Mouse (Mus musculus) urinary bladder, postnatal 10 days (tissue): ENCODE results near the gene Ifngr1.

Experiments used
- DNase-seq: peaks from one replicate; pipeline ENCODE4 v3.0.0; 2022; ENCODE audit warnings: low spot score

Gene Ifngr1

DNA sequence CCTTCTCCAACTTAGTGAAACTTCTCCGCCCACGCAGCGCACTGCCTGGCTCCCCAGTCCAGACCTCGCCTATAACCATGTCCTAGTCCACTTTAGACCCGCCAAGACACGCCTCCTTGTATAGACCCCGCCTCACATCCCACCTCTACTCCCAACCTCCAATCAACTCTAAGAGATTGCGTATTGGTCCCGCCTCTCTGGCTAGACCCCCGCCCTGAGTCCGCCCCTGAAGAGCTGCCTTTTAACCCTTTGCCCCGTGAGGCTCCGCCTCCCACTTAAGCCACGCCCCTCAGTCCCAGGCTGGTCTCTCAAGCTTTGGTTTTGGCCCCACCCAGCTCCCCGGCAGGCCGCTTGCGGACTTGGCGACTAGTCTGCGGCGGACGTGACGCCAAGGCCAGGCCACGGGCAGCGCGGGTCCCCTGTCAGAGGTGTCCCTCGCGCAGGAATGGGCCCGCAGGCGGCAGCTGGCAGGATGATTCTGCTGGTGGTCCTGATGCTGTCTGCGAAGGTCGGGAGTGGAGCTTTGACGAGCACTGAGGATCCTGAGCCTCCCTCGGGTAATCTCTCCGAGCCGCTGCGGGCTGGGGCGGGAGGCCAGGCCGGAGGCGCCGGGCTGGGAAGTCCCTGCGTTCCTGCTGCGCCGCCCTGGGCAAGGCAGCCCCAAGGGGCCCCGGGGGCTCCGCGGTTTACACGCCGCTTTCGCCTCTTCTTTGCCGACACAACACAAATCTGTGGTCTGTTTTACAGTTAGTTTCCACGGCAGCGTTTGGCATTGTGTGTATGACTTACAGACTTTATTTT, at the start of gene Ifngr1:
Gene Ifngr1, plus strand, starts transcription at position 309 of the 801 bp plus-strand sequence.
- DNase-seq, result peak; percentile 93

DNA sequence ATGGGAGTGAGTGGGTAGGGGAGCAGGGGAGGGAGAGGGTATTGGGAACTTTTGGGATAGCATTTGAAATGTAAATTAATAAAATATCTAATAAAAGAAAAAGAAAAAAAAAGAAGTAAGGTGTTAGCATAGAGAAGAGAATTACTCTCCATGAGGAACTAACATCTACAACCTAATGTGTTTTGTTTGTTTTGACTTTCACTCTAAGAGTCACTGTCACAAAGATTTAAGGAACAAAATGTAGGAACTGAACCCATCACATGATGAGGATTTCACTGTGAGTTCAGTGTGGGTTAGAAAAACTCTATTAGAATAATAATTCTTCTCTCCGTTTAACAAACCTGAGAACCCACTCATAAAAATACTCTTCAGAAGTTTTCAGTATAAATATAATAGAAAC, 44.9 kb upstream of the Ifngr1 start:
- no peak for DNase-seq

DNA sequence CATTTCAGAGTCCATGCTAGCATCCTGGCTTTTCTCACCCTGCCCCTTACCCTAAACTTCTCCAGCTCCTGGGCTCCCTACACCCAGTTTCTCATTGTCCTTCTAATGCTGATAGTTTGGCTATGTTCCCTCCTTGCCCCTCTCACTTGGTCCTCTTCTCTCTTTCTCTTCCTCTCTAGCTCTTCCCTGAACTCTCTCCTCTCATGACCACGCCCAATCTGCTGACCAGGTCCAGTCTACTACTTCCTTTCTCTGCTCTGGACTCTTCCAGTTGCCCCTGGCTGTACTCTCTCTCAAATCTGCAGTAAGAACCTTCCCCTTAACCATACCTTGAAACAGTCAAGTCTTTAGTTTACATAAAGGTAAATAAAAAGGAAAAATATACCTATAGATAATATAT, 43.7 kb upstream of the Ifngr1 start:
- DNase-seq, result no peak

DNA sequence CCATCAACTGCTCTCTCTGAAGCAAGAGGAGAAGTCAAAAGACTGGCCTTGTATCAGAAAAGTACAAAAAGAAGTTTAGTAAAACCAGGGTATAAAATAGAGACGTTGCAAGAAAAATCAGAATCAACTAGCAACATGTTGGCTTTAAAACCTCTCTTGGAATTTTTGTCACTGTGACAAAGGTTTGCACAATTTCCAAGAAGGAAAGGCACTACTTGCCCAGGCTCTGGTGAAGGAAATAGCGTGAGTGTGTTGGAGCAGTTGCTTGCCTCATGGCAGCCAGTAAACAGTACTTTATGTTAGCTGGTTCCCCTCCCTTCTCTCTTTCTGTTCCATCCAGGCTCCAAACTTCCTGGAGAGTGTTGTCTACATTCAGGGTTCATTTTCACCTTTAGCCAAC, 43.3 kb upstream of the Ifngr1 start:
- DNase-seq, result no peak

DNA sequence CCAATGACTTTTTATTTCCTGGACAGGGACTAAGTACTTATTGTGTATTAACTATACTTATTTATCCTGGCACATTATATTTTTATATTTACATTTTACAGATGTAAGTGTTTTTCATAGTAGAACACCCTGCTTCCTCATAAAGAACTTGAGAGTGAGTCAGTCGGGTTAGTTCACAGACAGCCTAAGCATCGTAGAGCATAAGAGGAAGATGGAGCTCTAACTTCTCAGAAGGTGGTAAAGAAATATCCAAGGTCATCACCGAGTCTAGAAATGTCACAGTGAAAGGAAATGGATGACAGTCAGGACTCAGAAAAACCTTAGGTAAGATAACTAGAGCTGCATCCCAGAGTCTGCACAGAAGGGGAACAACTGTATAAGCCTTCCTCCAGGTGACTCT, 40.2 kb upstream of the Ifngr1 start:
- no peak for DNase-seq

DNA sequence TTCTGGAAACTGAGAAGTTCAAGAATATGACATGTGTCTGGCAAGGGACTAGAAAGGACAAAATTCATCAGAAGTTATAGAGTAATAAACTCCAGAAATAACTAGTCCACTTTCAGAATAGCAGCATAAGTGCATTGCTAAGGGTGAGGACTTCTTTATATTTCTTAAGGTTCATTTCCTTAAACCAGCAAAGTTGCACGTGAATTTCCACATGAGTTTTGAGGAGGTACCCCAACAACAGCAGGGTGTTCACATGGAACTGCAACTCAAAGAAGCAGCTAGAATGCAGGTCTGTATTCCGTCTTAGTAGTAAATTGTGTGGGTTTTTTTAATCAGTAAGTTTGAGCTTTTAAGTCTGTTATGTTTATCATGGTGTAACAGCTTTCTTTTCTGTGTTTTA, 37.9 kb upstream of the Ifngr1 start:
- DNase-seq, result no peak

DNA sequence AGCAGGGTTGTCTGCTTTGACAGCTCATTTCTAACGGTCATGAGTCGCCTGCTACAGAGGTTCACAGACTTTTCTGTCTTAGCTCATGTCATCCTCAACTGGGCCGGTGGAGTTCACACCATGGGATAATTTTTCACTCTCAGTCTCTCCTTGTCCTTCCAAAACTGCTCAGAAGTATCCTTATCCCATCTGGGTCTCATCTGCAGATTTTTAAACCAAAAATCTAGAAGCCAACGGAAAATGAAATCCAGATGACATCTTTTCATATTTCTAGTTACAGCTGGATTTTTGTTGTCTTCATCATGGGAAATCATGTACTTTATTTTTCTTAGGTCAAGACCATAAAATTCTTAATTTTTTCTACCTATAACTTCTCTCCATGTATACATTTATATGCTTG, 34.1 kb upstream of the Ifngr1 start:
- no peak for DNase-seq

DNA sequence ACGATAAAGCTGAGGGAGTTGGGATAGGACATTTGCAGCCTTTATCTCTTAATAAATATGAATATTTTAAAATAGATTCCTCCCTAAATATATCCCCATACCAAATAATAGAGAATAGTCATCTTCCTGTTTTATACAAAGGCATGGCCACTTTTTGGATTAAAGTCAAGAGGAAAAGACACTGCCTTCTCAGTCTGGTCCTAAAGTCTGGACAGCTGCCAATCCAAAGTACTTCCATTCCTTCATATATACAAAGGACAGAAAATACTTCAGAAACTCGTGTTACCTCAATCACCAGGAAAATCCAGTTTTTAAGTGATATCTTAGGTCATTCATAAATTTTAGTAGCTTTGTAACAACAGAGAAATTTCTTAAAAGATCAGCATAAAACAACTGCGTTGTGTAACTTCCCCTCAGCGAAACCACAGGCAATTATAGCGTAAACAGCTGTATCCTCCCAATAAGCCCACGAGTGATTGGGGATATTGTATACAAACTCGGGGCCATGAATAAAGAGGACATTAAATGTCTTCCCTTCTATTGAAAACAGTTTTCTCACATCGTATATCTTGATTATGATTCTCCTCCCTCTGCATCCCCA, 32.1 kb upstream of the Ifngr1 start:
- no peak for DNase-seq

DNA sequence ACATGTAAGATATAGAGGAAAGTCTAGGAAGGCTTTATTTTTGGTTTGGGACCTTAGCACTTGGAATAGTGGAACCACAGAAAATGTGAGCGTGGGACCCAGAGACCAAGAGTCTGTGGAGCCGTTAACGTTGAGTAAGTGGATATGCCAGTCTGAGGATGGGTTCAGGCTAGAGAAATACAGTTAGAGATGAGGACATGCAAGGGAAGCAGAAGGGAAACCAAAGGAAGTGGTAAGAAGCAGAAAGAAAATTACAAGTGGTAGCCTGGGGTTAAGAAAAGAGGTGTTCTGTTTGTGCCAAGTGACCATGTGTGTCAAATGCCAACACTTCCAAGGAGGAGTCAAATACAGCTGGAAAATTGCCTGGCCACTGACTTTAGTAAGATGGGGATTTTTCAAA, 29.2 kb upstream of the Ifngr1 start:
- DNase-seq, result no peak

DNA sequence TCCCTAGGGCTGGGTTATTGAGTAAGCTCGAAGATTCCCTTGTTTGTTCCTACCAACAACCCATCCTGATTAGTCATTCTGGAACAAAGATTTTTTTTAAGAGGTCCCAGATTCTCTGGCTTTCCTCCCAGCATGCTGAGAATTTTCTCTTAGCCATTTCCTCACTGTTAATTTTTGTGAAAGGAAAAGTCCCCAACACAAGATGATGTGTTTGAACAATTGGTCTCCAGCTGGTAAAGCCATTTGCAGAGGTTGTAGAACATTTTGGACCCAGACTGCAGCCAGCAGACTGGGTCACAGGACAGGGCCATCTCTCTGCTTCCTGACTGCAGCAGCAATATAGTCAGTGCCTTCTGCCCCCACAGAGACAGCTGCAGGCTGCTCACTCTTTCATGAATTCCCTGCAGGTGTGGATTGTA, 28.3 kb upstream of the Ifngr1 start:
- DNase-seq, result no peak

DNA sequence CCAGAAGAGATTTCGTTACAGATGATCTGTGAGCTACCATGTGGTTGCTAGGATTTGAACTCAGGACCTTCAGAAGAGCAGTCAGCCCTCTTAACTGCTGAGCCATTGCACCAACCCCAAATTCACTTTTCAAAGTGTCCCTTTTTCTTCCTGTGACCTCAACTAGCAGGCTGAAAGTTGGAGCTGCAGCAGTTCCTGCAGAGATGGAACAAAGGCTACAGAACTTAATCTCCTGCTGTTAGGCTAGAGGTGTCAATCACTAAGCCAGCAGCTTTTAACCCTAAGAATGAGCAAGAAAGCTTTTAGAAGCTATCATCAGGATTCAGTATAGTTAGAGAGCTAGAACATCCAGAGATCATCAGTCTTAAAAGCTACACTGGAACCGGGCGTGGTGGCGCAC, 24.3 kb upstream of the Ifngr1 start:
- DNase-seq, result no peak

DNA sequence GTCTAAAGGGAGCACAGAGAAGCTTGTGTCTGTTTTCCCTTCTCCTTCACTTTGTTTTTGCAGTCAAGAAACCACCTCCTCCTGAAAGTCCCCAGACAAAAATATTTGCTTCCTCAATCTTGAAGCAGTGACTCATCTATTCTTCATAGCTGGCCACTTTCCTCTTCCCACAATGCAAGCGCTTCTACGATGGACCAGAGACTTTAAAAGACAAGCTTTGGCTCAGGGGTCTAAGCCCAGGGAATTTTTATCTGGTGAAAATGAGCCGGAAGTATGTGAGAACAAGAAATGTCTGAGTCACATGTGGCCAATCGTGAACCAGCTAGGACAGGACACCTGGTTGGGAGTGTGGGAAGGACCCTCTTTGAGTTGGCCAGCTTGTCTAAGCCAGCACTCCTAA, 21.5 kb upstream of the Ifngr1 start:
- DNase-seq, result no peak

DNA sequence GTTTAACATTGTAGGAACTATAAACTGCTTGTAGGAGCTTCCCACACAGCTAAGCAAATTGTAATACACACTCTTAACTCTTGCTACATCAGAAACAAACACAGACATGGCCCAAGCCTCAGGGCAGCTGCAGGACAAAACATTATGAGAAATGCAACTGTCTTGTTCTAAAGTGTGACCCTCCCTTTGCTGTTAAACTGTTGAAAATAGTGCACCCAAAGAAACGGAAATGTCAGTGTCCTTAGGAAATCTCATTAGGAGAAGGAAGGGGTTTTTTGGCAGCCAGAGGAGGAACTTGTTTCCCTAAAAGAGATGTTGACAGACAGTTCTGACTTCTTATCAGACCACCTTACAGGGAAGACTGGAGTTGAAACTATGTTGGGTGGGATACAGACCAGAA, 21.0 kb upstream of the Ifngr1 start:
- DNase-seq, result no peak

DNA sequence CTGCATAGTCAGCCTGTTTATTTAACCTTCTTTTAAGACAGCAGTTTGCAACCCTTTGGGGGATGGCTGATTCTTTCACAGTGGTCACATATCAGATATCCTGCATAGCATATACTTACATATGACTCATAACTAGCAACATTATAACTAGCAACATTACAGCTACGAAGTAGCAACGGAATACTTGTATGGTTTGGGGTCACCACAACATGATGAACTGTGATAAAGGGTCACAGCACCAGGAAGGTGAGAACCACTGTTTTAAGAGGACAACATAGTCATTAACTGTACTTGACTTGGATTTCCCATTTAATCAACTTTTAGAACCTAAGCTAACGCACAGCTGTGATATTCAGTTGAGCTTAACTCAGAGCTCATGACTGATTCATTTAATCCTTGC, 14.2 kb upstream of the Ifngr1 start:
- no peak for DNase-seq

DNA sequence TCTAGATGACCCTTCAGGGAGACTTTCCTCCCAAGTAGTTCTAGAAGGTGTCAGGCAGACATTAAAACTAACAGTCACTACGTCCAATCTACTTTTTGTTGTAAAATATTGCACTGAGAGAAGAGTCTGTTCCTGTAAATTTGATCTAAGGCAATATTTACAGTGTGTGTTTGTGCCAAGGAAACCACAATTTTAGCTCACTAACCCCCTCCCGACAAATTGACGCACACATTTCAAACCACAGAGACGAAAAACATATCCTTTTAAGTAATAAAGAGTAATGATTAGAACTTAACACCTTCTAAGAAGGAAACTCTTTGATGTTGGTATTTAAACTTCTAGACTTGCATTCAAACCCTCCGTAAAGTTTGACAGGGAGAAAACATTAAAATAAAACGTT, 13.7 kb upstream of the Ifngr1 start:
- no peak for DNase-seq

DNA sequence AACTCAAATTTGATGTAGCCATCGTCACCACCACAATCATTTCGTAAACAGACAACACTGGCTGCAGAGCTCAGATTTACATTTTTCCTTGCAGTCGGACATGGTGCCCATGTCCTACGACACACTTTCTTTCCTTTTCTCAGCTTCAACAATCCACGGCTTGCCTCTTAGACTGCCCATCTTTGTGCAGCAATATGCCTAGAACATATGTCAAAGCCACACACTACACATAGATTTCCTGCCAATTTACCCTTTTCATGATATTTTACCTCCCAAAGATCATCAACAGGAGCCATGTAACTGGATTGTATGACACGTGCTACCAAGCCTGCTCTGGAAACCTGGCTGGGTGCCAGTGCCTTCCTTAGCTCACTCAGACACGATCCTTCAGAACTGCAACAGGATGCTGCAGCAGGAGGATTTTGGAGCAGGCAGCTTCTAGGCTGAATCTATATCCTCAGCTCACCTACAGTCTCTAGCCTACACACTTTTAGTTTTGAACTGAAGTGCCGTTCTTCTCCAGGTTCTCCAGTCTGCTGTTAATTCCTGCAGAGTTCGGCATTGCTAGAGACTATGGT, 13.3 kb upstream of the Ifngr1 start:
- DNase-seq, result no peak

DNA sequence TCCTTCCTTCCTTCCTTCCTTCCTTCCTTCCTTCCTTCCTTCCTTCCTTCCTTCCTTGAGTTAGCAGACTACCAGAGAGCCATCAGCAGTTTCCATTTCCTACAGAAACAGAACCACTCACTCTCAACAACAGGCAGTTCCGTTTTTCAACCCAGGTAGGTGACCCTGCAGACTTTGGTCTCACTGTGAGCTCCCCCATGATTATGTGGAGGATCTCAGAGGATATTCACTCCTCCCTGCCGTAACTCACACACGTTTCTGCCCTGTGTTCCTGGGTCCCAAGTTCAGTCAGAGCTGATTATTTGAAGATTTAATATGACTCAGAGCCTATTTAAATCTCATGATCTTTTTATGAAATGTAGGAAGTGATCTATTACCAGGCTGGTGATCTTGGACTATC, 11.1 kb upstream of the Ifngr1 start:
- DNase-seq, result no peak

DNA sequence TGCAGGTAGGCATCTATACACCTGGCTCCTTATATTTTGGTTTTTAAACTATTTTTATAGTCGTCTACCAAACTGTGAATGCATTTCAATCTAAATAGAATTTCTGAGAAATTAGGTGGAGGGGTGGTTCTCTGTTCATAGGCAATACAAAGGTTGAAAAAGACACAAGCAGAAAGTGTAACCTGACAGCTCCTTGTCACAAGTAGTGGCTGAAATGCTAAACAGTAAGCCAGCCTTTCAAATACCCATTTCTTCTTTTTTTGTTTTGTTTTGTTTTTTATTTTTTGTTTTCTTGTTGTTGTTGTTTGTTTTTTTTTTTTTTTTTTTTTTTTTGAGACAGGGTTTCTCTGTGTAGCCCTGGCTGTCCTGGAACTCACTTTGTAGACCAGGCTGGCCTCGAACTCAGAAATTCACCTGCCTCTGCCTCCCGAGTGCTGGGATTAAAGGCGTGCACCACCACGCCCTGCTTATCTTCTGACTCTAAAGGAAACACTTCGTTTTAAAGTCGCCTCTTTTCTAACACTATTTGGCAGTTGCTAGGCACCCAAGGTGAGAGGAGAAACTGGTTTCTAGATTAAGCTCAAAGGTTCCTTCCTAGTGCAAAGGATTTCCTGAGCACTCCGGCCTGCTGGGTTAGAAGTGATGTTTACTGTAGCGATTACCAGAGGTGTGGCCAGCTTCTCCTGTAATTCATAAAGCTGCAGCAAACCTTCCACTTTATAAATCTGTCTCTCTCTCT, 9.7 kb upstream of the Ifngr1 start:
- no peak for DNase-seq

DNA sequence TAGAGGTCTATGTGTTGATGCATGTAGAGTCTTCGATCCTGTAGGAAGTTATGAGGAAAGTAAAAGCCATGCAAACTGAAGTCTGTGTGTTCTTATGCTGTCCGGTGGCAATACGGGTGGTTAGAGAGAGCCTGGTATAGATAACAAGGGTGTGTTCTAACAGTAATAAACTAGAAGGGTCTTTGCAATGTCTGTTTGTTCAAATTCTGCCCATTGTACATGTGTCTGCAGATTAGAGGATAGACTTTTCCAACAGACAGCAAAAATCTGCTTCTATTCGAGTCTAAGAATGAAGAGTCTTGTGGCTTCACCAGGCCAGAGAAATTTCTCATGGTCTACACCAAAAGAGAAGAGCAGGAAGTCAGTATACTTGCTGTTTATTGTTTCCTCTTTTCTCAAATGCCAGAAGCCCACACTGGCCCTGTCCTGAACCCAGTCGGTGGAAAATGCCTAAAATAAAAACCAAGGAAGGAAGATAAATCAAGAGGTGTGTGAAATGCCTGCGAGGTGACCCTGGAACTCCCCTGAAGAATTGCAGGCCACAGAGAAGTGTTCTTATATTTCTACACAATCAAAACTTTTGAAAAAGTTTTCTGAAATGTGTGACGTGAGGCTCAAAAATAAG, 8.8 kb upstream of the Ifngr1 start:
- no peak for DNase-seq

DNA sequence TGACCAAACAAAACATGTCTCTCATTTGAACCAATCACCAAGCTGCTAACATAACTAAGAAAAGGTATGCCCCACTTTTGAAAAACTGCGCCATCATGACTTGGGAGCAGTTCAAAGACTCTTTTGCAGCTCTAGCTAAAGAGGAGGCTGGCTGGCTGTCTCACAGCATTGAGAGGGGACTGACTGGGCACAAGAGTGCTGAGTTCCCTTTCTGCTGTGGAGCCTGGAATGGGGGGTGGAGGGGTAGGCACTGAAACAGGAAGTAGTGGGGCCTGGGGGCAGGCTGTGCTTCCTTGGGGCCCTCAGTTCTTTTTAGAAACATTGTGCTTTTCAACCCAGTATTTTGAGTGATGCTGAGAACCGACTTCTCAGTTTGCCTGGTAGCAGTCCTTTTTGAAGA, 7.7 kb upstream of the Ifngr1 start:
- DNase-seq, result no peak

DNA sequence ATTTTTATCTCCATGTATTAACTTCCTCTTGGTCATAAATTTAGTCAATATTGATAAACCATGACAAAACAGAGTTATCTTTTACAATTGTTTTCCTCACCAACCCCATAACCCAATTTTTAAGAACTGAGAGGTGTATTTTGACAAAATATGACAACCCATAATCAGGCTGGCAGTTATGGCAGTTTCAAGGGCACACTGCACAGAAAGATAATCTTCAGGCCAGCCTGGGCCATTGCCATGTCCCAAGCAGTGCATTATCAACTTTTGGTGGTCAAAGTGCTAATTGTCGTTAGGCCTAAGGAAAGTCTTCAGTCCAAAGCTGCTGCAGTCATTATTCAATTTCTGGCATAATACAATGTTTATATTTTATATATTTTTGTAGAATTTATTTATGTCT, 6.9 kb upstream of the Ifngr1 start:
- DNase-seq, result no peak

DNA sequence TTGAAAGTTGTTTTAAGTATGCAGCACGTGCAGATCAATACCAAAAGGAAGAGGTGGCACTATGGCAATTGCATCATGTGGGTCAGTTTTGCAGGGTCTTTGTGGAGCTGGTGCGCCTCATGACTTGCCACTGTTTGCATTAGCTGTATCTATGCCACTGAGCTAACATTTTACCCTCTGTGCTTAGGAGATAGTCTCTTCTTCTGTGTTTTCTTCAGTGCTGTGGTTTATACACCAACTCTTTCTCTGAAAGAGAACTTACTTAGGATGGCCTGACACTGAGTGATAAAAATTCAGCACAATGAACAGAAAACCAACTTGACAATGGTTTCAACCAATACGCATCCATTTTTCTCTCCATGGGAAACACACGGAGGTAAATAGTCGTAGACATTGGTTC, 5.9 kb upstream of the Ifngr1 start:
- DNase-seq, result no peak

DNA sequence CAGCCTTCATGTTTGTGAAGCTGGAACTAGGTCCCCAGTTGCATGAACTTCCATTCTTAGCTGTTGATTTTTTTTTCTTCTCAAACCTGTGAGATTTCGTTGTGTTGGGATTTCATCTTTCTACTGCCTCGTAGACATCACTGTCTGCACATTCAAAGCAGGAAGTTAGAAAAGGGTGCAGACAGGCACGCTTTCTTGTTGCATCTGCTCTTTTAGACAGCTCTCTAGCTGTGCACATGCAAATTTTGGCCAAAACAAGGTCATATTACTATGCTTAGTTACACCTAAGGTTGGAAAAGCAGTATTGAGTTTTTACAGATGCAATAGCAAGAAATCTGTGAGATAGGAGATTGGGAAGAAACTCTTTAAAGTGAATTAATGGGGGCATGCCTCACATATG, 4.5 kb upstream of the Ifngr1 start:
- DNase-seq, result no peak
